Mouse (Mus musculus) midbrain, embryonic 16.5 days (tissue): Measurements from ENCODE around the gene 9030025P20Rik. TPM values are rescaled to one million over a fixed set of nuclear protein-coding genes. Genes with fewer than 3 reads are reported as not detected.
"Not testable (repeated sequence)": the region's sequence is repeated elsewhere in the genome, so short reads cannot be mapped to it uniquely, and the experiment has no call there.

Experiments
- ATAC-seq: fragments of 200-750 bp; cut with Nextera tagmentation; 2 replicates; pipeline ENCODE4 v1.8.0; 2017; ENCODE audit warnings: moderate TSS enrichment
- H3K27ac ChIP-seq: fragments of 300-500 bp; sonication (generic); 2 replicates; pipeline ENCODE4 v1.5.1; 2014; ENCODE audit warnings: mild to moderate bottlenecking, low read length, mixed read lengths
- H3K27me3 ChIP-seq: fragments of 300-500 bp; sonication (generic); 2 replicates; pipeline ENCODE4 v1.6.1; 2014; ENCODE audit warnings: low read depth, low read length, mixed read lengths; ENCODE audit not compliant: control insufficient read depth, insufficient read depth
- H3K36me3 ChIP-seq: fragments of 300-500 bp; sonication (generic); 2 replicates; pipeline ENCODE4 v1.6.1; 2014; ENCODE audit warnings: mild to moderate bottlenecking, low read length, moderate library complexity, mixed read lengths; ENCODE audit not compliant: control insufficient read depth, insufficient read depth
- H3K4me1 ChIP-seq: fragments of 300-500 bp; sonication (generic); 2 replicates; pipeline ENCODE4 v1.6.1; 2014; ENCODE audit warnings: mild to moderate bottlenecking, low read length, mixed read lengths; ENCODE audit not compliant: control insufficient read depth, insufficient read depth
- H3K4me2 ChIP-seq: fragments of 300-500 bp; sonication (generic); 2 replicates; pipeline ENCODE4 v1.6.1; 2014; ENCODE audit warnings: mild to moderate bottlenecking, low read length, mixed read lengths
- H3K4me3 ChIP-seq: fragments of 300-500 bp; sonication (generic); 2 replicates; pipeline ENCODE4 v1.5.1; 2014; ENCODE audit warnings: low read depth, mild to moderate bottlenecking, low read length, moderate library complexity, mixed read lengths
- H3K9ac ChIP-seq: fragments of 300-500 bp; sonication (generic); 2 replicates; pipeline ENCODE4 v1.6.1; 2014; ENCODE audit warnings: low read depth, low read length, mixed read lengths
- H3K9me3 ChIP-seq: fragments of 300-500 bp; sonication (generic); replicated peaks from 2 replicates; pipeline ENCODE4 v1.6.1; 2014; ENCODE audit warnings: mild to moderate bottlenecking, low read length, mixed read lengths; ENCODE audit not compliant: control insufficient read depth, poor library complexity, severe bottlenecking
- WGBS: fragments of 180-500 bp; shearing (Covaris S2); extraction: QIAGEN DNeasy Blood & Tissue Kit; methylation state at CpG from one replicate; pipeline ENCODE4 v1.1.7; 2014; 5-methylcytosine and 5-hydroxymethylcytosine counted together
- polyA plus RNA-seq: library from polyadenylated mRNA; unstranded; fragments of >200 nt; fragmentation: Nextera tagmentation; extraction: Ambion mirVana; gene quantifications from 2 replicates; pipeline ENCODE4 v1.2.1, GENCODE M21; 2015

9030025P20Rik gene
- polyA plus RNA-seq, result 8.6 and 10.0 TPM in 2 replicates

DNA sequence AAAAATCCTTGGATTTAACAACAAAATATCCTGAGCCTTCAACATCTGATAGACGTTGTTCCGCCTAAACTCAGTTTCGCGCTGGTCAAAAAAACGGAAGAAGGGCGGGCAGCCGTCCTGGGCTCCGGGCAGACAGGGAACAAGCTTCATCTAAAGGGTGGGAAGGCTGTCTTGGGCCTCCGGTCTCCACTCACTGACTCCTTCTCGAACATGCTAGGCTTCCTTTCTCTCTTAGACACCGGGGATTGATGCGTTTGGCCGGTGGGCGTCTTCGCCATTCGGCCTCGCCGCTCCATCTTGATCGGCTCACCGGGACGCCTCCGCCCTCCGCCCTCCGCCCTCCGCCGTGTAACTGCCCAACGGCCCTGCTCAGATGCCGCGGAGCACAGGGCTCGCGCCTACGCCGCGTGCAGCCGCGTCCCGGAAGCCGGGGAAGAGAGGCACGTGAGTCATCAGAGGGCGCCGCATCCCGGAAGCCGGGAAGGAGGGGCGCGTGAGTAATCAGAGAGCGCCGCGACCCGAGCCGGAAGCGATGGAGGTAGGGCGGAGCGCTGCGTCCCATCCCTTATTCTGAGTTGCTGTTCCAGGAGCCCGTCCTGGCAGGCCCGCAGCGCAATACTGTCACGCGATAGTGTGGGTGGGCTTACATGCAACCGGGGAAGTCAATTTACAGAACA lies at the start of gene 9030025P20Rik, which contains the start of gene Gm3417:
TSS of gene 9030025P20Rik (plus strand) at position 107 of the 677 bp plus-strand sequence.
TSS of gene Gm3417 (minus strand) at position 429 of the 677 bp plus-strand sequence.
- not testable (repeated sequence) for H3K27ac ChIP-seq, H3K4me3 ChIP-seq, H3K4me2 ChIP-seq, H3K9ac ChIP-seq, H3K27me3 ChIP-seq, H3K36me3 ChIP-seq, H3K9me3 ChIP-seq, H3K4me1 ChIP-seq
- peak; percentile 99 for ATAC-seq
- WGBS, result no CpG with 5 or more reads among the region's 60 CpGs

DNA sequence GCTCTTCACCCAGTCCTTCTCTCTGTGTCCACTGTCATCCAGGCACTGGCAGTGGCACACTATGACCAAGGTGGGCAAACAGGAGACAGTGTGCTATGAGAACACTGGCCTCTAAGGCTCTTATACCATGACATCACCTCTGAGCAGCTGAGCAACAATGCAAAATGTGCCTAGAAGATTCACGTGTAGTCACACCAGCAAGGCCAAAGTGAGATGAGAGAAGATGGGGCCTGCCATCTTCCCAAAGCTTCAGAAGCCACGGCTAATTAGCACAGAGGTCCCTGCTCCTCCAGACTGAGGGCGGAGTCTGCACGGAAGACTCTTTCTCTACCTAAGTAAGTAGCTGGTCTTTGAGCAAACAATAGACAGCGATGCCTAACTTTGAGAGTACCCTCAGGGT lies 49.6 kb upstream of the 9030025P20Rik start:
- WGBS, result 72% methylated on average over 5 of the region's 5 CpGs
- no peaks in the 10 kb centered on the region for H3K27me3 ChIP-seq
- H3K9me3 ChIP-seq, result no peaks in the 10 kb centered on the region
- no peak for ATAC-seq
- no peaks in the 10 kb centered on the region for H3K4me1 ChIP-seq
- H3K4me3 ChIP-seq, result no peak overlapping the region
- H3K36me3 ChIP-seq, result no peaks in the 10 kb centered on the region
- H3K27ac ChIP-seq, result no peak overlapping the region
- no peak overlapping the region for H3K4me2 ChIP-seq
- no peak overlapping the region for H3K9ac ChIP-seq

DNA sequence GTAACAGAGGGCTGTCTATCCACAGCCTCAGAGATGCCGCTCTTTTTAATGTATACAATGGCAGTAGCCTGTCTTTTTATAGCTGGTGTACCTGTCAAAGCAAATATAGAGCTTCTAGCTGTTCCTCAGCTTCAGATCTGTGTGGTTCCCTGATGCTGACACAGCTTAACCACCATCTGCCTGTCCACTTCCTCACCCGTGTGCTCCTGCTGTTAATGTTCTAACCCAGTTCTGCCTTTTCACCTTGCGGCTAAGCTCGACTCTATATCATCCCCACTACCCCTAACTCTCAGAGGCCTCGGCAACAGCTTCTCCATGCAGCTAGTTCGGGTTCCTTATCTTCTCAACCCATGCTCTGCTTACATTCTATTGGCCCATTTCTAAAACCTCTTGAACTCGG lies 47.6 kb upstream of the 9030025P20Rik start:
- H3K4me3 ChIP-seq, result no peak overlapping the region
- H3K27me3 ChIP-seq, result no peaks in the 10 kb centered on the region
- no peaks in the 10 kb centered on the region for H3K36me3 ChIP-seq
- no peak overlapping the region for H3K4me2 ChIP-seq
- H3K27ac ChIP-seq, result no peak overlapping the region
- no peak overlapping the region for H3K9ac ChIP-seq
- no peaks in the 10 kb centered on the region for H3K9me3 ChIP-seq
- H3K4me1 ChIP-seq, result no peaks in the 10 kb centered on the region
- ATAC-seq, result no peak
- 85% methylated on average over 7 of the region's 7 CpGs for WGBS

DNA sequence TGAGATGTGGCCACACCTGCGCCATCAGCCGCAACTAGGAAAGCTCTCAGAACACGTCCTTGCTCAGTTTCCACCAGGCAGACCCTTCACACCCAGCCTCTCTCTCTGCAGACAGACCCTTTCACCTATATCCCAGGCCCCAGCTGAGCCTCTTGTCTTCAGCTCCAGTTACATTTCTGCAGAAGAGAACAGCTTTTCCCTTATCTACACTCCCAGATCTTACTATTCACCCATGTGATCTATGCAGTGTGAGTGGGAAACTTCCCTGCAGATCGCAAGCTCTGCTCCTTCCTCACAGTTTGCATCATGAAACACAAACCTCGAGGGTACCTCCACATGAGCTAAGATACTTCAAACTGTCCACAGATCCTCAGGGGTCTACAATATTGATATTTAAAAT lies 46.8 kb upstream of the 9030025P20Rik start:
- no peaks in the 10 kb centered on the region for H3K27me3 ChIP-seq
- no peak overlapping the region for H3K4me2 ChIP-seq
- ATAC-seq, result no peak
- H3K4me3 ChIP-seq, result no peak overlapping the region
- 86% methylated on average over 5 of the region's 5 CpGs for WGBS
- H3K4me1 ChIP-seq, result no peaks in the 10 kb centered on the region
- no peak overlapping the region for H3K9ac ChIP-seq
- no peak overlapping the region for H3K27ac ChIP-seq
- H3K9me3 ChIP-seq, result no peaks in the 10 kb centered on the region
- H3K36me3 ChIP-seq, result no peaks in the 10 kb centered on the region

DNA sequence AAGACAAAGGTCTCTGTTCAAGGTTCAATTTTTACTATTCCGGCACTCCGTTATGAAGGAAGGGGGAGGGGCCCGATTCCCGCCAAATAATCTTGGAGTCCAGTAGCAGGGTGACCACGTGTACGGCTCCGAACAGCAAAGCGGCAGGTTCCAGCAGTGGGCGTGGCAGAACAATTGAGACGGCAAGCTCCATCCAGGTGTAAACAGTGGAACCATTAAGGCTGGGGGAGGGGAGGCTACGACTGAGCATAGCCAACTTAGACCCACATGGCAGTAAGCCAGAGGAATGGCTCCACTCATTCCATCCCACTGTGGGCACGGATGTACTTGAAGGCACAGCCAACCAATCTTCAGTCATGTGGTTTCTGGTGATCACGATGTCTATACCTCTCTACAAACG lies 43.0 kb upstream of the 9030025P20Rik start:
- not testable (repeated sequence) for H3K4me1 ChIP-seq, H3K4me3 ChIP-seq, H3K27ac ChIP-seq, H3K36me3 ChIP-seq, H3K9ac ChIP-seq, H3K4me2 ChIP-seq, H3K9me3 ChIP-seq, ATAC-seq, H3K27me3 ChIP-seq
- 87% methylated on average over 12 of the region's 14 CpGs for WGBS

DNA sequence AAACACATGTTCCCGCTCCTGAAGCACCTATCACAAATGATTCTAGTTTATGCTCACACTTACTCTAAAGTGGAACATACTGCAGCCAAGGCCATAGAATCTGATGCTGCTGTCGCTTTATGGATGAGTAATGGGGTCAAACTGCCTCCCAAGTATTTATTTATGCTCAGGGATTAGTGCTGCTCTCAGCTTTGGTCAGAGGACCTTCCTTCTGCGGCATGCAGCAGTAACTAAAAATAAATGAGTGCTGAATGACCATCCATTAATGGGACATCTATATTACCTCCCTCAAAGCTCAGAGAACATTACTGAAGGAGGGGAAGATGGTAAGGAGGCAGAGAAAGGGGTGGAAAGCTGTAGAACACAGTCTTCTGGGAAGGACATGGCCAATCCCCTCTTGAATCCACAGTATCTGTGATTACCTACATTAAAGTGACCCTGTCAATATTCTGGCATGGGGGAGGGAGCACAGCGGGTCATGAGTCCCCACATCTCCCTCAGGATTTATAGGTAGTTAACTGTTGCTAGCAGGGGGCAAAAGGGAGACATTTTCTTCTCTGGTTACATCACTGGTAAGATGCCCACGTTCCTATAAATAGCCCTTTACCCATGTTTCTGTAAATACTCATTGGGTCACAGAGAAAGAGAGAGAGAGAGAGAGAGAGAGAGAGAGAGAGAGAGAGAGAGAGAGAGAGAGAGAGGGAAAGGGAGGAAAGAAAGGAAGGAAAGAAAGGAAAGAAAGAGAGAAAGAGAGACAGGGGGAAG lies 42.2 kb upstream of the 9030025P20Rik start:
- no peaks in the 10 kb centered on the region for H3K27me3 ChIP-seq
- no peak overlapping the region for H3K27ac ChIP-seq
- no peak overlapping the region for H3K4me3 ChIP-seq
- H3K9ac ChIP-seq, result no peak overlapping the region
- H3K4me2 ChIP-seq, result no peak overlapping the region
- H3K36me3 ChIP-seq, result no peaks in the 10 kb centered on the region
- WGBS, result 77% methylated on average over 5 of the region's 5 CpGs
- no peaks in the 10 kb centered on the region for H3K4me1 ChIP-seq
- no peaks in the 10 kb centered on the region for H3K9me3 ChIP-seq
- ATAC-seq, result no peak

DNA sequence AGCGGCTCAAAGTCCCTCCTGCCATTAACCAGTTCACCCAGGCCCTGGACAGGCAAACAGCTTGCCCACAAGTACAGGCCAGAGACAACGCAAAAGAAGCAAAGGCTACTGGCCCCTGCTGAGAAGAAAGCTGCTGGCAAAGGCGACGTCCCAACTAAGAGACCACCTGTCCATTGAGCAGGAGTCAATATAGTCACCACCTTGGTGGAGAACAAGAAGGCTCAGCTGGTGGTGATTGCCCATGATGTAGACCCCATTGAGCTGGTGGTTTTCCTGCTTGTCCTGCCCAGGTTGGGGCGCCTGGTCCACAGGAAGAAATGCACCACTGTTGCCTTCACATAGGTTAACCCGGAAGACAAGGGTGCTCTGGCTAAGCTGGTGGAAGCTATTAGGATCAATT lies 36.1 kb upstream of the 9030025P20Rik start:
- H3K27ac ChIP-seq, ATAC-seq, H3K9me3 ChIP-seq, H3K27me3 ChIP-seq, H3K36me3 ChIP-seq: not testable (repeated sequence)
- H3K4me2 ChIP-seq, result peak overlapping the region; percentile 69
- peaks cover 21% of the 10 kb centered on the region for H3K4me1 ChIP-seq
- 61% methylated on average over 6 of the region's 6 CpGs for WGBS
- peak overlapping the region; percentile 69 for H3K9ac ChIP-seq
- H3K4me3 ChIP-seq, result peak overlapping the region; percentile 89

DNA sequence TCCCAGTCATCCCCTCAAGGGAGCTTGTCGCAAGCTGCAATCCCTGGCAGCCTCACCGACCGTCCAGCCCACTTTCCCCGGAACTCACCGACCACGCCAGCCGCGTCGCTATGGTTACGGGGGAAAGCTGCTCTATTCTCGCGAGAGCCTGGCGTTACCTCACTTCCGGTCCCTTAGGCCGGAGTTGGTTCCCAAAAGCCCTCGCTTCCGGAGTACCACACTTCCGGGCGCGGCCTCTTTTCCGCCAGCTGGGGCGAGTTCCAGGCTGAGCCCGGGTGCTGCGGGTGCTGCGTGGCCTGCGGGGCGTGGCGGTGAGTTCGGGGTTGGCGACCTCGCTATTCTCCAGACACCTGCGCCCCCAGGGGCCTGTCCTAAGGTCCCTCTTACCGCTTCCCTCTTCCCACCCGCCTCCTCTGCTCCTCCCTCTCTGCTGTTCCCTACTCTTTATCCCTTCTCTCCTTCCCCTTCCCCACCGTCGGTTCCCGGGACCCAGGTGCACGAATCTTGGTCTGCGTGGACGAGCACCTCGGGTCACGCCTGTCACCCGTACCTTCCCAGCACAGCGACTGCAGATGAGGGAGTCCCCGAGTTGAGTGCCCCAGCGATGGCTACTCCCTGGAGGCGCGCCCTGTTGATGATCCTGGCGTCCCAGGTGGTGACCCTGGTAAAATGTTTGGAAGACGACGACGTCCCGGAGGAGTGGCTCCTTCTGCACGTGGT lies 35.1 kb upstream of the 9030025P20Rik start, which contains the start of the genes Wdr27 and 1600012H06Rik:
TSS of gene Wdr27 (minus strand) at position 150 of the 720 bp plus-strand sequence.
TSS of gene 1600012H06Rik (plus strand) at position 176 of the 720 bp plus-strand sequence.
- peak; percentile 99 for ATAC-seq
- Histone ChIP-seq H3K4me1 (peaks cover 21% of the 10 kb centered on the region), H3K27me3 (no peaks in the 10 kb centered on the region), H3K27ac (peak within 1 kb of the TSS; percentile 80), H3K36me3 (peaks cover 2% of the 10 kb centered on the region; the same call in 1 of the 2 replicates), H3K9ac (peak within 1 kb of the TSS; percentile 84), H3K9me3 (no peaks in the 10 kb centered on the region), H3K4me3 (peak within 1 kb of the TSS; percentile 89), H3K4me2 (peak within 1 kb of the TSS; percentile 82)
- WGBS, result under 1% methylated on average over 54 of the region's 54 CpGs
